Mouse (Mus musculus): Measurements from ENCODE around the gene Olfr282.

- TF ChIP-seq CTCF (conservative IDR thresholded peaks at IDR 0.05; ENCODE audit: insufficient read depth, insufficient read length, low read depth, low read length) (no peak), POLR2A (IDR thresholded peaks at IDR 0.05; ENCODE audit: low read depth, low read length) (no peak)
These were observed 33.9 kb upstream of the Olfr282 start for GRCm38 (mm10) chr15:98397136-98397535.

All from kidney, adult 2 months (tissue).